Mouse (Mus musculus): Measurements from ENCODE around the gene Vmn1r211.
"Not testable (repeated sequence)": the region's sequence is repeated elsewhere in the genome, so short reads cannot be mapped to it uniquely, and the experiment has no call there.

DNA sequence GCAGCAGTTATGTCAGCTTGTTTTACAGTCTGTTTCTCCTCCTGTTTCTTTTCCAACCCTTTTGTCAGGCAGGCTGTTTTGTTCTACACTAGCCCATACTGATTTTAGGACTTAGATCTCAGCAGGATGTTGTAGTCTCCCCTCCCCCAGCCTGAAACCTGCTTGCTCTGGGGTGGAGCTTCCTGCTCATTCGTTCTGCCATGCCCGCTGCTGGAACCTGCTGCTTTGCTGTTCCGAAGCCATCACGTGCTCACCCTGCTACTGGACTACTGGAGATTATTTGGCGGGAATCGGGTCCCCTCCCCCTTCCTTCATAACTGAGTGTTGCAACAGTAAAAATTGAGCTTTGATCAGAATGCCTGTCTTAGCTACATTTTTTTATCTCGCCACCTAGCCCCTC is 28.0 kb downstream of the Vmn1r211 start:
- TF ChIP-seq POLR2A (IDR thresholded peaks at IDR 0.05; ENCODE audit: insufficient read depth, low read length); CTCF (IDR thresholded peaks at IDR 0.05; ENCODE audit: low read depth, low read length): not testable (repeated sequence)

Data from ES-Bruce4 (cell line).